Mouse (Mus musculus) hindbrain, embryonic 13.5 days (tissue): Measurements from ENCODE around the gene Elmod2. TPM values are rescaled to one million over a fixed set of nuclear protein-coding genes. Genes with fewer than 3 reads are reported as not detected.
"Not testable (repeated sequence)": the region's sequence is repeated elsewhere in the genome, so short reads cannot be mapped to it uniquely, and the experiment has no call there.

Experiments
- ATAC-seq: fragments of 200-750 bp; cut with Nextera tagmentation; 2 replicates; pipeline ENCODE4 v1.8.0; 2017; ENCODE audit warnings: moderate TSS enrichment; ENCODE audit not compliant: low FRiP score
- H3K27ac ChIP-seq: fragments of 300-500 bp; sonication (generic); 2 replicates; pipeline ENCODE4 v1.5.1; 2015; ENCODE audit warnings: inconsistent platforms, mild to moderate bottlenecking, moderate library complexity
- H3K27me3 ChIP-seq: fragments of 300-500 bp; sonication (generic); 2 replicates; pipeline ENCODE4 v1.6.1; 2015; ENCODE audit warnings: mild to moderate bottlenecking, inconsistent platforms
- H3K36me3 ChIP-seq: fragments of 300-500 bp; sonication (generic); 2 replicates; pipeline ENCODE4 v1.6.1; 2015; ENCODE audit warnings: mild to moderate bottlenecking, inconsistent platforms
- H3K4me1 ChIP-seq: fragments of 300-500 bp; sonication (generic); replicated peaks from 2 replicates; pipeline ENCODE4 v1.6.1; 2015; ENCODE audit warnings: inconsistent platforms
- H3K4me2 ChIP-seq: fragments of 300-500 bp; sonication (generic); 2 replicates; pipeline ENCODE4 v1.6.1; 2015; ENCODE audit warnings: inconsistent platforms, mild to moderate bottlenecking, moderate library complexity
- H3K4me3 ChIP-seq: fragments of 300-500 bp; sonication (generic); 2 replicates; pipeline ENCODE4 v1.5.1; 2015; ENCODE audit warnings: mild to moderate bottlenecking, inconsistent platforms
- H3K9ac ChIP-seq: fragments of 300-500 bp; sonication (generic); 2 replicates; pipeline ENCODE4 v1.6.1; 2015; ENCODE audit warnings: mild to moderate bottlenecking, inconsistent platforms
- H3K9me3 ChIP-seq: fragments of 300-500 bp; sonication (generic); 2 replicates; pipeline ENCODE4 v1.6.1; 2016; ENCODE audit warnings: inconsistent platforms
- WGBS: fragments of 180-500 bp; shearing (Covaris S2); methylation state at CpG from one replicate; pipeline ENCODE4 v1.1.7; 2015; 5-methylcytosine and 5-hydroxymethylcytosine counted together
- polyA plus RNA-seq: library from polyadenylated mRNA; unstranded; fragments of >200 nt; fragmentation: Nextera tagmentation; extraction: Ambion mirVana; gene quantifications from 2 replicates; pipeline ENCODE4 v1.2.1, GENCODE M21; 2015

Gene Elmod2
- polyA plus RNA-seq, 1 experiment from 2014 or later = 25.8 TPM

DNA sequence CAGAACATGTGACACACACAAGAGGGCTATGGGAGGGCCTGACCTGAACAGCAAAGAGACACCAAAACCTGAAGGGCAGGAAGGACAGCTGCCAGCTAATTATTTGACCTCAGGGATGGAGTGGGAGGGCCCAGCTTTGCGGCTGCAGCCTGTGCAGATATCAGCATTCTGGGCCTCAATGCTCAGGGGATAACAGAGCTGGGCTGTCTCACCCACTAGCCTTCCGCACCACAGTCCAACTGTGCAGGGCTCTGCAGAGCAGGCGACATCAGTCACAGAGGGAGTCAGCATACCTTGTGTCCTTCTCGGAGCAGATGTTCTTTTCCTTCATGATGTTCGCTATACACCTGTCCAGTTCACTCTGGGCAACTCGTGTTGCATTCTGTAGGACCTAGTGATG is 9.9 kb downstream of the Elmod2 start:
- no peak overlapping the region for H3K27ac ChIP-seq
- no peak overlapping the region for H3K4me3 ChIP-seq
- H3K36me3 ChIP-seq = peaks cover 65% of the 10 kb centered on the region
- no peaks in the 10 kb centered on the region for H3K27me3 ChIP-seq
- H3K9ac ChIP-seq = no peak overlapping the region
- no peaks in the 10 kb centered on the region for H3K4me1 ChIP-seq
- H3K9me3 ChIP-seq = no peaks in the 10 kb centered on the region
- no peak overlapping the region for H3K4me2 ChIP-seq
- no peak for ATAC-seq
- WGBS = 89% methylated on average over 6 of the region's 6 CpGs

- Histone ChIP-seq H3K4me1 (no peaks in the 10 kb centered on the region), H3K4me2 (no peak overlapping the region), H3K36me3 (peaks cover 69% of the 10 kb centered on the region), H3K27me3 (no peaks in the 10 kb centered on the region), H3K4me3 (no peak overlapping the region), H3K9me3 (no peaks in the 10 kb centered on the region), H3K9ac (no peak overlapping the region), H3K27ac (no peak overlapping the region)
- 69% methylated on average over 3 of the region's 3 CpGs for WGBS
- ATAC-seq = no peak
These were observed 11.7 kb downstream of the Elmod2 start for GRCm38 (mm10) chr8:83320543-83320942.

DNA sequence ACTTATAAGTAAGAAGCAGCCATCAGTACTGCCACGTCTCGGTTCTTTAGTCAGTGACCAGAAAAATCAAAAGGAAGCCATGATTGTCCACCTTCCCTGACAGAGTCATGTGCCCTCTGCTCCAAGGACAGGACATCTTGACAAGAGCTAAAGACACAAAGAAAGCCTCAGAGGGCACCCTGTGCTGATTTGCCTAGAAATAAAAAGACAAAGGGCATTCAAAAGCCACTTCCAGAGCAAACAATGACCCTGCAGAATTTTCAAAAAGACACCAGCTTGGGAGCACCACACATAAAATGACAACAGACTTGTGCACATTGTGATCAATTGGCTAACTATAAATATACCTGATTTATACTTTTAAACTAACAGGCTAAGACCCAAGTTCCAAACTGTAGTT is 16.6 kb downstream of the Elmod2 start:
- no peaks in the 10 kb centered on the region for H3K4me1 ChIP-seq
- H3K4me3 ChIP-seq = no peak overlapping the region
- ATAC-seq = no peak
- H3K27me3 ChIP-seq = no peaks in the 10 kb centered on the region
- WGBS = 53% methylated on average over 2 of the region's 2 CpGs
- H3K9me3 ChIP-seq = no peaks in the 10 kb centered on the region
- no peak overlapping the region for H3K27ac ChIP-seq
- no peak overlapping the region for H3K4me2 ChIP-seq
- H3K9ac ChIP-seq = no peak overlapping the region
- H3K36me3 ChIP-seq = peaks cover 60% of the 10 kb centered on the region

- ATAC-seq, H3K9me3 ChIP-seq, H3K27me3 ChIP-seq, H3K4me3 ChIP-seq, H3K4me2 ChIP-seq, H3K27ac ChIP-seq, H3K4me1 ChIP-seq, H3K9ac ChIP-seq: not testable (repeated sequence)
- WGBS = 87% methylated on average over 4 of the region's 4 CpGs
- H3K36me3 ChIP-seq = peaks cover 54% of the 10 kb centered on the region
These were observed 17.2 kb downstream of the Elmod2 start for GRCm38 (mm10) chr8:83315084-83315483.

DNA sequence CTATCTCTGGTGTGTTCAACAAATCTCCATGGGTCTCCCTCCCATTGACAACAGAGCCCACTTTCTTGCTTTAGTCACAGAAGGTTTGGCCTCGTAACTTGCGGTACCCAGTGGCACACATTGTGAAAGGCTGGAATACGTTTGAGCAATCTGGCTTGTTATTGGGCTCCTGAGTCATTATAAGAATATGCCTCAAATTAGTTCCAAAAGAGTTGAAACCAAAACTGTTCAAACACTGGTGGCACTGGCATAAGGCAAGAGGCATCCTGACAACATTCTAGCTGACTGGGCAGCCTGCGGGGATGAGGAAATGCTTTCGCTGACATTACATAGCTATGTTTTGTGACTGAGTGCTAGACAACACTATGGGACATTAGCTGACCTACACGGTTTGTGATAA is 22.4 kb downstream of the Elmod2 start:
- ATAC-seq = no peak
- Histone ChIP-seq H3K4me3 (no peak overlapping the region), H3K9ac (no peak overlapping the region), H3K36me3 (peaks cover 18% of the 10 kb centered on the region; the same call in 1 of the 2 replicates), H3K27ac (no peak overlapping the region), H3K27me3 (no peaks in the 10 kb centered on the region), H3K4me1 (no peaks in the 10 kb centered on the region), H3K9me3 (no peaks in the 10 kb centered on the region), H3K4me2 (no peak overlapping the region)
- WGBS = 92% methylated on average over 6 of the region's 6 CpGs

DNA sequence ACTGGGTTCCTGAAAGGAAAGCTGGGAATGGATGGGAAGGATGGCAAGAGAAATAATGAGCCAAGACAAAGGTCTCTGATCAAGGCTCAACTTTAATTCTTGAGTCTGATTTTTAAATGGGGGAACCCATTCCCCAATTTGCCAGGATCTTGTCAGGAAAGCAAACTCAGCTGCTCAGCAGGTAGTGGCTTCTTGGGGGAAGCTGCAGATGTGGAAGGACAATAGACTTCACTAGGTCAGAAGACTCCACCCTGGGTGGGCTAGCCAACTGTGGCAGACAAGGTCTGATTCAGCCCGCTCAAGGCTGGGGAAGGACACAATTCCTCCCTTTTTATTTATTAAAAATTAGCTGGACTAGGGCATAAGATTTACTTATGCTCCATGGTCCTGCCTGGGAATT is 27.3 kb downstream of the Elmod2 start:
- no peak overlapping the region for H3K4me3 ChIP-seq
- no peaks in the 10 kb centered on the region for H3K27me3 ChIP-seq
- H3K4me1 ChIP-seq = no peaks in the 10 kb centered on the region
- H3K9me3 ChIP-seq = no peaks in the 10 kb centered on the region
- H3K9ac ChIP-seq = no peak overlapping the region
- 88% methylated on average over 1 of the region's 1 CpGs for WGBS
- H3K36me3 ChIP-seq = no peaks in the 10 kb centered on the region
- ATAC-seq = no peak
- H3K27ac ChIP-seq = no peak overlapping the region
- no peak overlapping the region for H3K4me2 ChIP-seq

- H3K4me1 ChIP-seq = no peaks in the 10 kb centered on the region
- no peak overlapping the region for H3K9ac ChIP-seq
- no peaks in the 10 kb centered on the region for H3K36me3 ChIP-seq
- H3K27ac ChIP-seq = no peak overlapping the region
- H3K27me3 ChIP-seq = no peaks in the 10 kb centered on the region
- no peak for ATAC-seq
- 74% methylated on average over 1 of the region's 1 CpGs for WGBS
- H3K4me3 ChIP-seq = no peak overlapping the region
- no peak overlapping the region for H3K4me2 ChIP-seq
- no peaks in the 10 kb centered on the region for H3K9me3 ChIP-seq
These were observed 32.2 kb downstream of the Elmod2 start for GRCm38 (mm10) chr8:83300135-83300534.

GRCm38 (mm10) chr8:83297375-83297774 is 34.9 kb downstream of the Elmod2 start:
- H3K27ac ChIP-seq = no peak overlapping the region
- no peaks in the 10 kb centered on the region for H3K9me3 ChIP-seq
- no peak overlapping the region for H3K9ac ChIP-seq
- H3K36me3 ChIP-seq = no peaks in the 10 kb centered on the region
- no peaks in the 10 kb centered on the region for H3K4me1 ChIP-seq
- WGBS = 88% methylated on average over 4 of the region's 4 CpGs
- H3K4me3 ChIP-seq = no peak overlapping the region
- no peaks in the 10 kb centered on the region for H3K27me3 ChIP-seq
- ATAC-seq = no peak
- H3K4me2 ChIP-seq = no peak overlapping the region

GRCm38 (mm10) chr8:83290176-83290575 is 42.1 kb downstream of the Elmod2 start, which contains the start of gene Ucp1:
Ucp1 (plus strand) TSS chr8:83290352.
- Histone ChIP-seq H3K4me3 (peak within 1 kb of the TSS; percentile 13; the same call in 1 of the 2 replicates), H3K27ac (no peak within 1 kb of the TSS), H3K36me3 (no peaks in the 10 kb centered on the region; the same call in 1 of the 2 replicates), H3K4me1 (peaks cover 8% of the 10 kb centered on the region), H3K9ac (no peak within 1 kb of the TSS), H3K4me2 (peak within 1 kb of the TSS; percentile 51), H3K9me3 (no peaks in the 10 kb centered on the region), H3K27me3 (peaks cover 28% of the 10 kb centered on the region)
- 6% methylated on average over 20 of the region's 20 CpGs for WGBS
- ATAC-seq = peak; percentile 46; the same call in 1 of the 2 replicates

DNA sequence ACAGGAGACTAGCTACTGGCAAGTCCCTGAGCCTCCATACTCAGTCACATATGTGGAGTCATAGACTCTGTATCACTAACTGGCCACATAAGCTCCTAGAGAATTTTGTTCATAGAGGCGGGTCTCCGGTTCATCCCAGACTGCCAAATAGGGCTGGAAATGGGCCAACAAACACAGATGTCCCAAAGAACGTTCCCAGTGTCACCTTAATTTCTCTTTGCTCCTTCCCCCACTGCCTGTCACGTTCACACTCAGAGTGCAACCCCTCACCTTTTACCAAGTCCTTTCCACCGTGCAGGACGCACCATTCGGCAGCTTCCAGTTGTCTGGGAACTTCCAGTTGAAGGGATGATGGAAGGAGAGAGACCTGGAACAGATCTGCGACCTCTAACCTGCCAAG is 46.9 kb downstream of the Elmod2 start:
- 81% methylated on average over 8 of the region's 8 CpGs for WGBS
- H3K4me2 ChIP-seq = no peak overlapping the region
- H3K4me3 ChIP-seq = no peak overlapping the region
- H3K9me3 ChIP-seq = no peaks in the 10 kb centered on the region
- H3K4me1 ChIP-seq = peaks cover 7% of the 10 kb centered on the region
- H3K9ac ChIP-seq = no peak overlapping the region
- no peak for ATAC-seq
- H3K27ac ChIP-seq = no peak overlapping the region
- H3K27me3 ChIP-seq = peaks cover 17% of the 10 kb centered on the region
- H3K36me3 ChIP-seq = peaks cover 3% of the 10 kb centered on the region

DNA sequence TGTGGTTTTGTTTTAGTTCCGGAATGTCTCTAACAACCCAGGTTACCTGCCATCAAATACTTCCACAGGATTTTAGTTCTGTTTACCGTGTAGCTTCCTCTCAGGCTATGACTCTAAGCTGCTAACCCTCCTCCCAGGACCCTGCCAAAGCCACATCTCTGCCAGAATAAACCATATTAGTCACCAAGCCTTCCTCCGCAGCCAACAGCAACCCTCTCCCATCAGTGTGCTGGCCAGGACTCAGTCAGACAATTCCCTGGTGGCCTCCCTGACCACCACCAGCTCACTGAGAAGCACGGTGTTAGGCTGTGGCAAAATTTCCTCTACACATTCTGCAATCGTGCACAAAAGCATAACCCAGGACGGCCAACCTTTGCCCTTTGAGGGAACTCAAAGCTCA is 53.9 kb downstream of the Elmod2 start:
- Histone ChIP-seq H3K4me3 (no peak overlapping the region), H3K36me3 (peaks cover 8% of the 10 kb centered on the region), H3K9me3 (no peaks in the 10 kb centered on the region), H3K27me3 (no peaks in the 10 kb centered on the region), H3K4me2 (no peak overlapping the region), H3K4me1 (no peaks in the 10 kb centered on the region), H3K9ac (no peak overlapping the region), H3K27ac (no peak overlapping the region)
- 91% methylated on average over 6 of the region's 6 CpGs for WGBS
- ATAC-seq = no peak

- H3K4me2 ChIP-seq = no peak overlapping the region
These were observed 57.8 kb downstream of the Elmod2 start for GRCm38 (mm10) chr8:83274470-83274869.

DNA sequence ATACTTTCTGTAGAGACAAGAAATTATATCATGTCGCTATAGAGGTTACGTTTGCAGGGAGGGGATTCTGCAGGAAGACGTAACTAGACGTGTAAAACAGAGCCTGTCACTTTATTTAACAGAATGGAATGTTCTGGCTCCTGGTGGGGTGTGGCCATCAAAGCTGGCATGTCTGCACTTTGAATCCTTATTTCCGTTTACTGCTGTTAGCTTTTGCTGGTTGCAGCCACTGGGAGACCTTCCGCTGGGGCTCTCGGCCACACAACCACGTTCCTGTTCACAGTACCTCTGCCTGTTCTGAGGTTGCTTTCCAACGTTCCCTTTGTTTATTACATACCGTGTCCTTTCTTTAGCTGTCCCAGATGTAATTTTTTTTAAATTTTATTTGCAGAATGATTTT is 59.8 kb downstream of the Elmod2 start:
- no peak for ATAC-seq
- WGBS = 87% methylated on average over 10 of the region's 10 CpGs

More at GRCm38 (mm10) chr8:83274470-83274869, 57.8 kb downstream of the Elmod2 start:
- Histone ChIP-seq H3K27me3 (no peaks in the 10 kb centered on the region), H3K9ac (no peak overlapping the region), H3K4me3 (no peak overlapping the region), H3K9me3 (no peaks in the 10 kb centered on the region), H3K36me3 (peaks cover 28% of the 10 kb centered on the region), H3K27ac (no peak overlapping the region), H3K4me1 (no peaks in the 10 kb centered on the region)
- no peak for ATAC-seq
- WGBS = 73% methylated on average over 11 of the region's 11 CpGs

More for the DNA sequence above, 59.8 kb downstream of the Elmod2 start:
- Histone ChIP-seq H3K4me3 (no peak overlapping the region), H3K4me1 (no peaks in the 10 kb centered on the region), H3K36me3 (peaks cover 46% of the 10 kb centered on the region), H3K9me3 (no peaks in the 10 kb centered on the region), H3K4me2 (no peak overlapping the region), H3K27me3 (no peaks in the 10 kb centered on the region), H3K27ac (no peak overlapping the region), H3K9ac (no peak overlapping the region)
